Mouse (Mus musculus): ENCODE data around the gene Gm20605.
"Not testable (repeated sequence)": the region's sequence is repeated elsewhere in the genome, so short reads cannot be mapped to it uniquely, and the experiment has no call there.

Gene Gm20605

DNA sequence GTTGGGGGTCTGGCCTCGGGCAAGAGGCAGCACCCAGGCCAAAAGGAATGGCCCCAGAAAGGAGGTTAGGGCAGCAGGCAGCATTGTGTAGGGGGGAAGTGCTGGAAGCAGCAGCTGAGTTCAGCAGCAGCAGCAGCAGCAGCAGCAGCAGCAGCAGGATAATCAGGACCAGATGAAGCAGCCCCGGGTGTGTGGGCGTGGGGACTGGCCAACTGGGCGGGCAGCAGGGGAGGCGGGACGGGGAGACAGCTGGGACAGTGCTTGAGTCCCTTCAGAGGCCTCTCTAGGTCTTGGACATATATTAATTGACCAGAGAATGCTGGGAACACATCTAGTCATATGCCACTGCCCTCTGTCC, 17.8 kb upstream of the Gm20605 start:
- no peak for DNase-seq (ENCODE audit: low read depth in 2 of 2, low spot score in 2 of 2)

- no peak for DNase-seq (ENCODE audit: low read depth in 2 of 2, low spot score in 2 of 2)
Measured at GRCm38 (mm10) chr5:137613076-137613475, 15.9 kb upstream of the Gm20605 start.

DNA sequence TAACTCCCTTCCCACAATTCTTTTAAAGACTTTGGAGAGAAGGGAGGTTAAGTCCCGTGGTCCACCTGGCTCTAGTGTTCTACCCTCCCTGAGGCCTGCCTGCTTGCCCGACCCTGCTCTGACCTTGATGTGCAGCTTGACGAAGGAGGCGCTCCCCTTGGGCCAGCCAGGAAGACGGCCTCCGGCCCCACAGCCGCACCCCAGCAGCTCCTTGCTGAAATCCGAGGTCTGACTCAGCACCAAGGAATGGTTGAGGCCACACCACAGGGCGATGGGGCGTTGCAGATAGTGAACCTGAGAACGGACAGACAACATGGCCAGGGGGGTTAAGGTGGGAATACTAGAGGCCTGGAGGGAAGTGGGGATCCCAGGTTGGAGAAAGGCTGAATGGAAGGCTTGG, 15.4 kb upstream of the Gm20605 start, which contains the start of gene Pcolce:
Gene Pcolce, minus strand, starts transcription at position 235 of the 400 bp plus-strand sequence.
- no peak for DNase-seq (ENCODE audit: low read depth in 2 of 2, low spot score in 2 of 2)

DNA sequence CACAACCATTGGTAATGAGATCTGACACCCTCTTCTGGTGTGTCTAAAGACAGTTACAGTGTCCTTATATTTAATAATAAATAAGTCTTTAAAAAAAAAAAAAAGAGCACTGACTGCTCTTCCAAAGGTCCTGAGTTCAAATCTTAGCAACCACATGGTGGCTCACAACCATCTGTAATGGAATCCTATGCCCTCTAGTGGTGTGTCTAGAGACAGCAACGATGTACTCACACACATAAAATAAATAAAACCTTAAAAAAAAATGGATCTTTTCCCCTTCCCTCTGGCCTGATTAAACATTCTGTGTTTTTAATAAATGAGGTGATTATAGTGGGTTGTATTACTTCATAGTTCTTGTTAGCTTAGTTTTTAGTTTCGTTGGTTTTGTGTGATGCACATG, 14.1 kb upstream of the Gm20605 start:
- not testable (repeated sequence) for DNase-seq (ENCODE audit: low read depth in 2 of 2, low spot score in 2 of 2)

DNA sequence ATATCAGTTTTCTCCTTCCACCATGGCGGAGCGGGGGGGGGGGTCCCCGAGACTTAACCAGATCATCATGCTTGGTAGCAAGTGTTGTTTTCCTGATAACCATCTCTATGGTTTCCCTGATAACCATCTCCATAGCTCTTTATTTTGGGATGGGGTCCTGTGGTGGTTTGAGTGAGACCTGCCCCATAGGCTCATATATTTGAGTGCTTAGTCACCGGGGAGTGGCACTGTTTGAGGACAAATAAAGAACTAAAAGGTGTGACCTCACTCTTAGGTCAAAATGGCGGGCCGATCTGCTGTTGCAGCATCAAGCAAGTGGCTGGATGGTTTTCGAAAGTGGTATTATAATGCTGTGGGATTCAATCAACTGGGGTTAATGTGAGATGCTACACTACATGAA, 13.6 kb upstream of the Gm20605 start:
- DNase-seq (ENCODE audit: low read depth in 2 of 2, low spot score in 2 of 2), result no peak

GRCm38 (mm10) chr5:137623937-137624530, 4.9 kb upstream of the Gm20605 start:
- DNase-seq (ENCODE audit: low read depth in 2 of 2, low spot score in 2 of 2), result no peak

DNA sequence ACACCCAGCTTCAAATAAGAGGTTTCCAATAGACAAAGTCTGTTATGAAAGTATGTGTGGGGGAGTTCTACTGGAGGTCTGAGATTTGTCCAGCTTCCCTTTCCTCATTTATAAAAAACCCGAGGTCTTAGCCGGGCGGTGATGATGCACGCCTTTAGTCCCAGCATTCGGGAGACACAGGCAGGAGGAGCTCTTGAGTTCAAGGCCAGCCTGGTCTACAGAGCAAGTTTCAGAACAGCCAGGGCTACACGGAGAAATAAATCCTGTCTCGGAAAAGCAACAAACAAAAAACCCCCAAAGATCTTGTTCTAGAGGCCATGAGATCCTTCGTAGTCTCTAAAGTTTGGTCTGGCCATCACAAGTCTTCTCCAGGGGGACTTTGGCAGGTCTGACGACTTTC, 984 bp upstream of the Gm20605 start:
- DNase-seq (ENCODE audit: low read depth in 2 of 2, low spot score in 2 of 2), result no peak

- no peak for DNase-seq (ENCODE audit: low read depth in 2 of 2, low spot score in 2 of 2)
Measured at GRCm38 (mm10) chr5:137629306-137629721, 339 bp downstream of the Gm20605 start.

DNA sequence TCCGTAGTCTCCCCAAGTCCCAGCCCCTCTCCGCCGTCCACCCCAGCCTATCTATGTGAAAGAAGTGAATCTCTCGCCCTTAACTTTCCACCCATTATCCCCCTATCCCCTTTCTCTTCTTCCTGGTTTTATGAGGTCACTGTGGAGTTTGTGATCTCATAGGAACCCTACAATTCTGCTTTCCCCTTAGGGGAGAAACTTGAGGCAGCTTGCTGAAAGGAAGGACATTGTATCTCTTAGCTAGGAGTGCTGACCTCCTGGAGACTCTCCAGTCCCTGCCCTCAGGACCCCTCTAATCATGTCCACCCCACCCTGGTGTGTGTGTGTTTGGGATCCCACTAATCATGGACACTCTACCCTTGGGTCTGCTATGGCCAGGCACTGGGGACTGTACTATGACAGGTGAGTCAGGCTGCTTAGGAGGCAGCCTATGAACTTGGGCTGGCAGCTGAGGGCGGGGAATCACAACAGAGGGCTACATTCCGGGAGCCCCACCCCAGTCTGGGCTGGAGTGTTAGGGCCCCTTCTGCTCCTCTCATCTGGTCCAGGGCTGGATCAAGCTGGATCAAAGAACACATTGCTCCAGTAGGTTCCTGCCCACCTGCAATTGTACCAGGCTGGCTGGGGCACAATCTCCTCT, 1.1 kb downstream of the Gm20605 start:
- DNase-seq (ENCODE audit: low read depth in 2 of 2, low spot score in 2 of 2), result no peak

- no peak for DNase-seq (ENCODE audit: low read depth in 2 of 2, low spot score in 2 of 2)
Measured at GRCm38 (mm10) chr5:137630602-137631001, 1.6 kb downstream of the Gm20605 start.

DNA sequence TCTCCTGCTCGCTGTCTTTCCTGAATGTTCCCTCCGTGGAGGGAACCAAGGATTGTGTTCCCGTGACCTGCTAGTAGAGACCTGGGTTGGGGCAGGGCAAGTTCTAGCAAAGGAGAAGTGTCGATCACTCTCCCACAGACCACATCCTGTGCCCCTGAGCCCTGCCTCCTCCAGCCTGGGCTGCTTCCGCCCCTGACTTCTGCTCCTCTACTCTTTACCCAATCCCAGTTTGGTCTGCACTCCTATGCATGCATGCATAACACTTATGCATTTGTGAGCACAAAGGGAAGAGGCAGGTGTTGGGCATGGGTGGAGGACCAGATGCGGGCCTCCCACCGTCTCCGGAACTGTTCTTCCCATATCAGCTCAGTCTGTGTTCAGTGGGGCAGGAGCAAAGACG, 2.2 kb downstream of the Gm20605 start:
- peak; percentile 71 to 80 for DNase-seq (ENCODE audit: low read depth in 2 of 2, low spot score in 2 of 2)

DNA sequence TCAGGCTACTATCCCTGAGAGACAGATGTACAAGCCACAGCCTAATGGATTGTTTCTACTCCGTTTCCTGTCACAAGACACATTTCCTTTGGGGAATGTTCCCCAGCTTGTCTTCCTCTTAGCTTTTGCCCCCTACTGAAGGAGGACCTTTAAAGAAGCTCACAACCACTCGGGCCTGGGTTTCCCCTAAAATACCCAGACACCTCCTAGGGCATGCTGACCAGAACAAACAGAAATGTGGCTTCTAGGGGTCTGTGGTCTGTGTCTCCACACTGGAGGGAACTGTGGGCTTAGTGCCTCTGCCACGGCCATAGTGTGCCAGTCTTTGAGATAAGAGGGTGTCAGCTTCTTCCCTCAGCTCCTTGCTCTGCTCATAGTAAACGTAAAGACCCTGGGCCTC, 2.6 kb downstream of the Gm20605 start:
- DNase-seq (ENCODE audit: low read depth in 2 of 2, low spot score in 2 of 2), result peak in 1 of 2 experiments; percentile 19

- DNase-seq (ENCODE audit: low read depth in 2 of 2, low spot score in 2 of 2), result no peak
Measured at GRCm38 (mm10) chr5:137633397-137634084, 4.6 kb downstream of the Gm20605 start.

- no peak for DNase-seq (ENCODE audit: low read depth in 2 of 2, low spot score in 2 of 2)
Measured at GRCm38 (mm10) chr5:137639472-137639871, 10.5 kb downstream of the Gm20605 start.

- DNase-seq (ENCODE audit: low read depth in 2 of 2, low spot score in 2 of 2), result peak; percentile 24 to 45
Measured at GRCm38 (mm10) chr5:137641054-137641453, 12.1 kb downstream of the Gm20605 start, which contains the start of gene Sap25. Gene Sap25, plus strand, starts transcription at chr5:137641334.

- no peak for DNase-seq (ENCODE audit: low read depth in 2 of 2, low spot score in 2 of 2)
Measured at GRCm38 (mm10) chr5:137642886-137643285, 13.9 kb downstream of the Gm20605 start.

DNA sequence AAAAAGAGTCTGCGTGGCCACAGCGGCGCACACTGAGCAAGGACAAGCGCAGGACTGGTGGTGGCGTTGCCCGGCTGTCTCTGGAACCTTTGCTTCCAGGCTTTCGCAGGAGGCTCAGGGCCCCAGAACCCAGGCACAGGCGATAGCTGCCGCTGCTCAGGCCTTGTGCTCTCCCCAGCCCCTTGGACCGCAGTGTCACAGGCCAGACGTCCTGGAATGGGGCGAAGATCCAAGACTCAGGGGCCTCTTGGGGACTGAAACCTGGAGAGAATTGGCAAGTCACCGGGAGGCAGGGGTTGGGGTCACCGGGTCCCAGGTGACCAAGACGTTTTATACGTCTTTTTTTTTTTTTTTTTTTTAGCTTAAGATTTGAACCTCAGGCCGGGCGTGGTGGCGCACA, 15.5 kb downstream of the Gm20605 start:
- no peak for DNase-seq (ENCODE audit: low read depth in 2 of 2, low spot score in 2 of 2)

GRCm38 (mm10) chr5:137645091-137645651, 16.2 kb downstream of the Gm20605 start:
- DNase-seq (ENCODE audit: low read depth in 2 of 2, low spot score in 2 of 2), result peak in 1 of 2 experiments; percentile 11

DNA sequence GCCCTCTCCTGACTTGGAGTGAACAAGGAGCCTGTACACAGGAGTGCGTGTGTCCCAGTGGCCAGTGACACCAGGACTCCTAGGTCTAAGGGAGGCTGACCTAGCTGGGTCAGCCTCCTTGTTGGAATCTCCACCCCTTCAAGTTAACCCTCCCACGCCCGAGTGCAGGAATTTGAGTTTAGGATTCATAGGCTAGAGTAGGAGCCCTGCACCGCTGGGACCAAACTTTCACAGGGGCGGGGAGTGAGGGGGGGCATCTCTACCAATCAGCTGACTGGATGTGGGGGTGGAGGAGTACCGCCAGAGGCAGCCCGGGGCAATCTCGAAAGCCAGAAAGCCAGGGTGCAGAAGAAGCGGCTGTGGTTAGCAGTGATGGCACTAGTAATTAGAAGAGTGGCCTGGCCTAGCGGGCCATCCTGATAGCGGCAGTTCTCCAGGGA, 16.7 kb downstream of the Gm20605 start, which contains the start of gene Irs3:
Gene Irs3, minus strand, starts transcription at position 63 of the 440 bp plus-strand sequence.
- DNase-seq (ENCODE audit: low read depth in 2 of 2, low spot score in 2 of 2), result no peak

- no peak for DNase-seq (ENCODE audit: low read depth in 2 of 2, low spot score in 2 of 2)
Measured at GRCm38 (mm10) chr5:137647827-137648601, 19.0 kb downstream of the Gm20605 start.

DNA sequence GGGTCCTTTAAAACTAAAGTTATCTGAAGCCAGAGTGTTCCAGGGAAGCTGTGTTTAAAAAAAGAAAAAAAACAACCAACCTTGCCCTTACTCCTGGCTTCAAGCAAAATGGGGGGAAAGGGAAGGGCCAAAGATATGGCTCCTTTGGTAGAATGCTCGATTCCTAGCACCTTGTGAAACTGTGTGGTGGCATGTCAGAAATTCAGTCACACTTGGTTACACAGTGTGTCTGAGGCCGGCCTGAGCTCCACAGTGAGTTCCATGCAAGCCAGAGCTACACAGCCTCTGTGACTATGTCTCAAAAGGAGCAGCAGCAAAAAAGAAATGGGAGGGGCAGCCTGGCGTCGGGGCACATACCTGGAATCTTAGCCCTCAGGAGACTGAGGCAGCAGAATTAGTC, 20.3 kb downstream of the Gm20605 start:
- DNase-seq (ENCODE audit: low read depth in 2 of 2, low spot score in 2 of 2), result no peak
